In genomic region chr9:121011540-121011939, GRCm38 (mm10) we compare ENCODE assay signal across 20 mouse cellular contexts.
DNase-seq lines count a peak whose midpoint lies in the region; ATAC-seq and TF ChIP-seq lines count a peak whose summit lies in the region.
"Had no signal": no experiment of that assay in that cellular context is flagged by ENCODE, and none has a peak within 500 bp of the region (broad histone marks: within the 10 kb centered on the region; RNA-seq: fewer than 3 reads in every experiment).

No protein-coding gene starts in this region.

- 39% methylated on average over 4 of the region's 4 CpGs for WGBS in hindbrain, embryonic 10.5 days
- 38% methylated on average over 4 of the region's 4 CpGs for WGBS in hindbrain, embryonic 13.5 days
- WGBS in stomach, embryonic 16.5 days: 44% methylated on average over 4 of the region's 4 CpGs
- 39% methylated on average over 4 of the region's 4 CpGs for whole genome bisulfite sequencing in stomach, postnatal 0 days
- 46% methylated on average over 4 of the region's 4 CpGs for WGBS in liver, embryonic 11.5 days

- H3K27me3 ChIP-seq in hindbrain, embryonic 10.5 days (ENCODE audit: insufficient read depth, poor library complexity, severe bottlenecking): no peaks in the 10 kb centered on the region
- H3K27me3 ChIP-seq in hindbrain, embryonic 13.5 days: no peaks in the 10 kb centered on the region
- H3K27me3 ChIP-seq in stomach, embryonic 16.5 days (ENCODE audit: control insufficient read depth, insufficient read depth, low read length): no peaks in the 10 kb centered on the region
- H3K27me3 ChIP-seq in stomach, postnatal 0 days (ENCODE audit: control insufficient read depth, insufficient read depth, low read length): no peaks in the 10 kb centered on the region
- no peaks in the 10 kb centered on the region; the same call in 1 of the 2 replicates for H3K27me3 ChIP-seq in liver, embryonic 11.5 days (replicated peaks; ENCODE audit: control insufficient read depth, insufficient read depth, low read length)
- H3K27me3 ChIP-seq: embryonic facial prominence, embryonic 15.5 days; forebrain, embryonic 13.5 days; heart, embryonic 13.5 days; limb, embryonic 13.5 days had no signal

- peaks cover 31% of the 10 kb centered on the region for H3K4me1 ChIP-seq in hindbrain, embryonic 10.5 days (replicated peaks)
- peaks cover 15% of the 10 kb centered on the region; the same call in 1 of the 2 replicates for H3K4me1 ChIP-seq in hindbrain, embryonic 13.5 days (replicated peaks)
- H3K4me1 ChIP-seq in stomach, embryonic 16.5 days (ENCODE audit: control insufficient read depth, insufficient read depth, low read length): peaks cover 4% of the 10 kb centered on the region; the same call in 1 of the 2 replicates
- no peaks in the 10 kb centered on the region for H3K4me1 ChIP-seq in stomach, postnatal 0 days (replicated peaks; ENCODE audit: control insufficient read depth, insufficient read depth)
- H3K4me1 ChIP-seq in liver, embryonic 11.5 days (replicated peaks; ENCODE audit: control insufficient read depth, insufficient read depth, low read length): peaks cover 10% of the 10 kb centered on the region; the same call in 1 of the 2 replicates

- H3K4me3 ChIP-seq in hindbrain, embryonic 10.5 days: no peak overlapping the region
- H3K4me3 ChIP-seq in hindbrain, embryonic 13.5 days: no peak overlapping the region
- no peak overlapping the region for H3K4me3 ChIP-seq in stomach, embryonic 16.5 days (replicated peaks; ENCODE audit: low read length)
- H3K4me3 ChIP-seq in stomach, postnatal 0 days (ENCODE audit: low read depth, low read length): no peak overlapping the region
- no peak overlapping the region for H3K4me3 ChIP-seq in liver, embryonic 11.5 days (ENCODE audit: low read depth, low read length)
- H3K4me3 ChIP-seq: embryonic facial prominence, embryonic 15.5 days; forebrain, embryonic 13.5 days; heart, embryonic 13.5 days; limb, embryonic 13.5 days; megakaryocyte, embryonic 14.5 days; myocyte had no signal

- TF ChIP-seq EP300 in stomach, postnatal 0 days (optimal IDR thresholded peaks at IDR 0.05): no peak

- H3K9ac ChIP-seq in hindbrain, embryonic 13.5 days: no peak overlapping the region
- no peak overlapping the region for H3K9ac ChIP-seq in stomach, embryonic 16.5 days (ENCODE audit: low read length)
- no peak overlapping the region for H3K9ac ChIP-seq in stomach, postnatal 0 days (ENCODE audit: low read length)
- H3K9ac ChIP-seq in liver, embryonic 11.5 days (ENCODE audit: low read depth, low read length): no peak overlapping the region
- H3K9ac ChIP-seq: embryonic facial prominence, embryonic 15.5 days; forebrain, embryonic 13.5 days; heart, embryonic 13.5 days; limb, embryonic 13.5 days had no signal

- ATAC-seq in hindbrain, embryonic 13.5 days (ENCODE audit: low FRiP score): no peak
- ATAC-seq in stomach, embryonic 16.5 days (ENCODE audit: insufficient read depth, low FRiP score): peak; percentile 13; the same call in 1 of the 2 replicates
- no peak for ATAC-seq in stomach, postnatal 0 days (ENCODE audit: low FRiP score, low TSS enrichment)
- peak; percentile 56; the same call in 1 of the 2 replicates for ATAC-seq in liver, embryonic 11.5 days (replicated peaks; ENCODE audit: low FRiP score)
- ATAC-seq: forebrain, embryonic 13.5 days; lung, postnatal 0 days had no signal

- H3K36me3 ChIP-seq in hindbrain, embryonic 10.5 days: no peaks in the 10 kb centered on the region
- H3K36me3 ChIP-seq in hindbrain, embryonic 13.5 days: no peaks in the 10 kb centered on the region
- no peaks in the 10 kb centered on the region for H3K36me3 ChIP-seq in stomach, embryonic 16.5 days (ENCODE audit: control insufficient read depth, insufficient read depth, low read length)
- H3K36me3 ChIP-seq in stomach, postnatal 0 days (ENCODE audit: control insufficient read depth, insufficient read depth, low read length): no peaks in the 10 kb centered on the region
- no peaks in the 10 kb centered on the region for H3K36me3 ChIP-seq in liver, embryonic 11.5 days (ENCODE audit: control insufficient read depth, insufficient read depth, low read length)
- H3K36me3 ChIP-seq: embryonic facial prominence, embryonic 15.5 days; heart, embryonic 13.5 days; limb, embryonic 13.5 days had no signal

- no peak for DNase-seq in hindbrain, embryonic 10.5 days (ENCODE audit: low spot score)
- DNase-seq in stomach, postnatal 0 days (ENCODE audit: low spot score): no peak
- DNase-seq in liver, embryonic 11.5 days (ENCODE audit: low spot score): no peak
- no peak for DNase-seq in cerebellum, postnatal 14 days
- no peak for DNase-seq in cerebellum, postnatal 4 days (ENCODE audit: low spot score in 2 of 2)
- no peak for DNase-seq in cerebellum, postnatal 36 days
- DNase-seq: adrenal gland, adult 8-10 months; cerebellum, adult 2 months; kidney, adult 2 months; kidney, postnatal 36 days; right cerebral cortex, adult 18-20 months had no signal

- H3K9me3 ChIP-seq in hindbrain, embryonic 10.5 days: no peaks in the 10 kb centered on the region
- no peaks in the 10 kb centered on the region for H3K9me3 ChIP-seq in hindbrain, embryonic 13.5 days
- H3K9me3 ChIP-seq in stomach, embryonic 16.5 days (replicated peaks; ENCODE audit: control insufficient read depth, low read length): no peaks in the 10 kb centered on the region
- no peaks in the 10 kb centered on the region for H3K9me3 ChIP-seq in stomach, postnatal 0 days (ENCODE audit: control insufficient read depth, low read length)
- H3K9me3 ChIP-seq in liver, embryonic 11.5 days (ENCODE audit: control insufficient read depth, low read length): no peaks in the 10 kb centered on the region
- H3K9me3 ChIP-seq: embryonic facial prominence, embryonic 15.5 days; forebrain, embryonic 13.5 days; heart, embryonic 13.5 days; limb, embryonic 13.5 days; megakaryocyte, embryonic 14.5 days had no signal

- peak overlapping the region; percentile 35; the same call in 1 of the 2 replicates for H3K27ac ChIP-seq in hindbrain, embryonic 10.5 days
- H3K27ac ChIP-seq in hindbrain, embryonic 13.5 days: no peak overlapping the region
- no peak overlapping the region for H3K27ac ChIP-seq in stomach, embryonic 16.5 days (ENCODE audit: low read length)
- no peak overlapping the region for H3K27ac ChIP-seq in stomach, postnatal 0 days (replicated peaks)
- no peak overlapping the region for H3K27ac ChIP-seq in liver, embryonic 11.5 days (ENCODE audit: low read depth, low read length)
- H3K27ac ChIP-seq: embryonic facial prominence, embryonic 15.5 days; forebrain, embryonic 13.5 days; heart, embryonic 13.5 days; limb, embryonic 13.5 days had no signal

- no peak overlapping the region for H3K4me2 ChIP-seq in hindbrain, embryonic 13.5 days
- H3K4me2 ChIP-seq in stomach, embryonic 16.5 days (ENCODE audit: low read depth, low read length): no peak overlapping the region
- no peak overlapping the region for H3K4me2 ChIP-seq in stomach, postnatal 0 days (replicated peaks; ENCODE audit: low read depth)
- no peak overlapping the region for H3K4me2 ChIP-seq in liver, embryonic 11.5 days
- H3K4me2 ChIP-seq: embryonic facial prominence, embryonic 15.5 days; forebrain, embryonic 13.5 days; heart, embryonic 13.5 days; limb, embryonic 13.5 days had no signal

- no peak for TF ChIP-seq CTCF in stomach, postnatal 0 days (IDR thresholded peaks at IDR 0.05; ENCODE audit: low read depth)

Comparison
In these comparisons a context has a peak if more than half of its experiments do, and no peak if none do; other contexts are left out.
1. ATAC-seq: peak in stomach, embryonic 16.5 days (single experiment) and liver, embryonic 11.5 days (single experiment); none in hindbrain, embryonic 13.5 days (single experiment) and stomach, postnatal 0 days (single experiment).